Mouse (Mus musculus) monocyte, adult 5-6 weeks (primary cell): Measurements from ENCODE around the gene Gja5. TPM values are rescaled to one million over a fixed set of nuclear protein-coding genes. Genes with fewer than 3 reads are reported as not detected.
"Not testable (repeated sequence)": the region's sequence is repeated elsewhere in the genome, so short reads cannot be mapped to it uniquely, and the experiment has no call there.

Source experiments
- ATAC-seq: fragments of 153-309, 156-312 bp; replicated peaks from 2 replicates; pipeline ENCODE4 v1.8.0; 2017; ENCODE audit warnings: mild to moderate bottlenecking; ENCODE audit not compliant: low TSS enrichment, insufficient number of reproducible peaks, severe bottlenecking, poor library complexity, low FRiP score
- total RNA-seq: library from RNA; stranded (forward); fragments of 200-1000, 200-491, 200-594 nt; gene quantifications from 3 replicates; pipeline ENCODE4 v1.2.3, GENCODE M21; 2017

Gene Gja5
- total RNA-seq, 1 experiment from 2014 or later: not detected

- ATAC-seq: not testable (repeated sequence)
Observed at GRCm38 (mm10) chr3:97075744-97076350, 171.4 kb downstream of the Gja5 start.

GRCm38 (mm10) chr3:97076412-97076811 lies 171.9 kb downstream of the Gja5 start:
- ATAC-seq: no peak

- ATAC-seq: no peak
Observed at GRCm38 (mm10) chr3:97078436-97078835, 173.9 kb downstream of the Gja5 start.

- ATAC-seq: no peak
Observed at GRCm38 (mm10) chr3:97082156-97082555, 177.7 kb downstream of the Gja5 start.

- no peak for ATAC-seq
Observed at GRCm38 (mm10) chr3:97087326-97087725, 182.8 kb downstream of the Gja5 start.

- ATAC-seq: not testable (repeated sequence)
Observed at GRCm38 (mm10) chr3:97088291-97088690, 183.8 kb downstream of the Gja5 start.

- not testable (repeated sequence) for ATAC-seq
Observed at GRCm38 (mm10) chr3:97091971-97092370, 187.5 kb downstream of the Gja5 start.

- not testable (repeated sequence) for ATAC-seq
Observed at GRCm38 (mm10) chr3:97096664-97097063, 192.2 kb downstream of the Gja5 start.

GRCm38 (mm10) chr3:97100784-97101641 lies 196.5 kb downstream of the Gja5 start:
- ATAC-seq: no peak

GRCm38 (mm10) chr3:97103946-97104345 lies 199.5 kb downstream of the Gja5 start:
- ATAC-seq: not testable (repeated sequence)

- no peak for ATAC-seq
Observed at GRCm38 (mm10) chr3:97104696-97105430, 200.4 kb downstream of the Gja5 start.

- ATAC-seq: no peak
Observed at GRCm38 (mm10) chr3:97117511-97117910, 213.0 kb downstream of the Gja5 start.

- ATAC-seq: no peak
Observed at GRCm38 (mm10) chr3:97118313-97118712, 213.8 kb downstream of the Gja5 start.

GRCm38 (mm10) chr3:97124193-97124592 lies 219.7 kb downstream of the Gja5 start:
- no peak for ATAC-seq

Other genes starting within 250 kb of the Gja5 start
- gene Ankrd35, start 234.6 kb upstream of the Gja5 start, total RNA-seq: 0.21 to 0.68 TPM (median 0.38 TPM) in 3 replicates
- gene Pias3, start 208.3 kb upstream of the Gja5 start, total RNA-seq: 6.2 to 29.1 TPM (median 14.9 TPM) in 3 replicates
- 0.57 to 2.7 TPM in 2 of 3 replicates, not detected in the other for gene Nudt17, start 196.1 kb upstream of the Gja5 start, total RNA-seq
- 39.3 to 48.7 TPM (median 39.7 TPM) in 3 replicates for gene Polr3c, start 177.1 kb upstream of the Gja5 start, total RNA-seq
- gene Rnf115, start 177.0 kb upstream of the Gja5 start, total RNA-seq: 118 to 123 TPM (median 119 TPM) in 3 replicates
- gene Pdzk1, start 75.4 kb upstream of the Gja5 start, total RNA-seq: 0.39 TPM in 1 of 3 replicates, not detected in the others
- 1.3 to 22.5 TPM (median 7.6 TPM) in 3 replicates for gene Cd160, start 75.3 kb upstream of the Gja5 start, total RNA-seq
- gene Gpr89, start 653 bp downstream of the Gja5 start, total RNA-seq: 3.7 to 12.8 TPM (median 10.0 TPM) in 3 replicates
- gene Gja8, start 21.3 kb downstream of the Gja5 start, total RNA-seq: not detected in 3 replicates